Mouse (Mus musculus): ENCODE results near the gene Ercc2. TPM values are rescaled to one million over a fixed set of nuclear protein-coding genes. Genes with fewer than 3 reads are reported as not detected.

Ercc2 gene
- polyA plus RNA-seq, 1 experiment from 2014 or later: 22.6 TPM

GRCm38 (mm10) chr7:19399496-19400280, 17.9 kb downstream of the Ercc2 start:
- H3K27me3 ChIP-seq (replicated peaks; ENCODE audit: control insufficient read depth, insufficient read depth, low read length): peaks cover 31% of the 10 kb centered on the region
- ATAC-seq: no peak
- H3K27ac ChIP-seq (ENCODE audit: low read depth, low read length): no peak overlapping the region
- peak overlapping the region; percentile 15 for H3K4me3 ChIP-seq (ENCODE audit: low read length)
- H3K9ac ChIP-seq (ENCODE audit: low read depth, low read length): no peak overlapping the region
- peaks cover 8% of the 10 kb centered on the region for H3K36me3 ChIP-seq (ENCODE audit: control insufficient read depth, insufficient read depth, low read length)
- H3K4me1 ChIP-seq (ENCODE audit: control insufficient read depth, insufficient read depth, low read depth, low read length): peaks cover 14% of the 10 kb centered on the region
- 3% methylated on average over 26 of the region's 27 CpGs for WGBS
- peak overlapping the region; percentile 51 for H3K4me2 ChIP-seq (ENCODE audit: low read length)
- H3K9me3 ChIP-seq (ENCODE audit: control insufficient read depth, low read length): no peaks in the 10 kb centered on the region

- H3K4me1 ChIP-seq (ENCODE audit: control insufficient read depth, insufficient read depth, low read depth, low read length): peaks cover 14% of the 10 kb centered on the region
- no peaks in the 10 kb centered on the region for H3K36me3 ChIP-seq (ENCODE audit: control insufficient read depth, insufficient read depth, low read length)
- no peaks in the 10 kb centered on the region for H3K9me3 ChIP-seq (ENCODE audit: control insufficient read depth, low read length)
- no peak overlapping the region for H3K4me3 ChIP-seq (ENCODE audit: low read length)
- 82% methylated on average over 4 of the region's 4 CpGs for WGBS
- H3K9ac ChIP-seq (ENCODE audit: low read depth, low read length): no peak overlapping the region
- no peak for ATAC-seq
- peaks cover 38% of the 10 kb centered on the region for H3K27me3 ChIP-seq (replicated peaks; ENCODE audit: control insufficient read depth, insufficient read depth, low read length)
- H3K27ac ChIP-seq (ENCODE audit: low read depth, low read length): no peak overlapping the region
- no peak overlapping the region for H3K4me2 ChIP-seq (ENCODE audit: low read length)
These were observed 19.1 kb downstream of the Ercc2 start for GRCm38 (mm10) chr7:19400946-19401345.

- Histone ChIP-seq H3K9ac (ENCODE audit: low read depth, low read length) (no peak overlapping the region), H3K27me3 (replicated peaks; ENCODE audit: control insufficient read depth, insufficient read depth, low read length) (peaks cover 40% of the 10 kb centered on the region)
- no peak for ATAC-seq
These were observed 20.8 kb downstream of the Ercc2 start for GRCm38 (mm10) chr7:19402535-19403112.

GRCm38 (mm10) chr7:19403731-19404296, 22.0 kb downstream of the Ercc2 start, which contains the start of gene Klc3:
Gene Klc3 (minus strand): TSS chr7:19404104.
- Histone ChIP-seq H3K36me3 (ENCODE audit: control insufficient read depth, insufficient read depth, low read length) (no peaks in the 10 kb centered on the region), H3K27ac (ENCODE audit: low read depth, low read length) (no peak within 1 kb of the TSS), H3K4me2 (ENCODE audit: low read length) (peak within 1 kb of the TSS; percentile 95), H3K9ac (ENCODE audit: low read depth, low read length) (peak within 1 kb of the TSS; percentile 66), H3K4me1 (ENCODE audit: control insufficient read depth, insufficient read depth, low read depth, low read length) (peaks cover 14% of the 10 kb centered on the region), H3K4me3 (ENCODE audit: low read length) (peak within 1 kb of the TSS; percentile 55), H3K27me3 (replicated peaks; ENCODE audit: control insufficient read depth, insufficient read depth, low read length) (peaks cover 40% of the 10 kb centered on the region), H3K9me3 (ENCODE audit: control insufficient read depth, low read length) (no peaks in the 10 kb centered on the region)
- ATAC-seq: 0 out of 2 replicates have a peak, but pooled peaks have one; percentile 27
- WGBS: 1% methylated on average over 61 of the region's 62 CpGs

More at GRCm38 (mm10) chr7:19402535-19403112, 20.8 kb downstream of the Ercc2 start:
- no peaks in the 10 kb centered on the region for H3K36me3 ChIP-seq (ENCODE audit: control insufficient read depth, insufficient read depth, low read length)
- H3K4me2 ChIP-seq (ENCODE audit: low read length): no peak overlapping the region
- H3K4me1 ChIP-seq (ENCODE audit: control insufficient read depth, insufficient read depth, low read depth, low read length): peaks cover 14% of the 10 kb centered on the region
- H3K9me3 ChIP-seq (ENCODE audit: control insufficient read depth, low read length): no peaks in the 10 kb centered on the region
- WGBS: 58% methylated on average over 9 of the region's 9 CpGs
- no peak overlapping the region for H3K4me3 ChIP-seq (ENCODE audit: low read length)
- H3K27ac ChIP-seq (ENCODE audit: low read depth, low read length): no peak overlapping the region

GRCm38 (mm10) chr7:19404476-19404875, 22.7 kb downstream of the Ercc2 start, which contains the start of gene Ckm:
Gene Ckm (plus strand): TSS chr7:19404776.
- H3K27me3 ChIP-seq (replicated peaks; ENCODE audit: control insufficient read depth, insufficient read depth, low read length): peaks cover 37% of the 10 kb centered on the region
- H3K9ac ChIP-seq (ENCODE audit: low read depth, low read length): peak within 1 kb of the TSS; percentile 66
- H3K4me2 ChIP-seq (ENCODE audit: low read length): peak within 1 kb of the TSS; percentile 95
- no peaks in the 10 kb centered on the region for H3K9me3 ChIP-seq (ENCODE audit: control insufficient read depth, low read length)
- ATAC-seq: no peak
- peaks cover 12% of the 10 kb centered on the region for H3K4me1 ChIP-seq (ENCODE audit: control insufficient read depth, insufficient read depth, low read depth, low read length)
- peak within 1 kb of the TSS; percentile 55 for H3K4me3 ChIP-seq (ENCODE audit: low read length)
- 48% methylated on average over 7 of the region's 7 CpGs for WGBS
- H3K36me3 ChIP-seq (ENCODE audit: control insufficient read depth, insufficient read depth, low read length): no peaks in the 10 kb centered on the region
- no peak within 1 kb of the TSS for H3K27ac ChIP-seq (ENCODE audit: low read depth, low read length)

- Histone ChIP-seq H3K27me3 (replicated peaks; ENCODE audit: control insufficient read depth, insufficient read depth, low read length) (peaks cover 37% of the 10 kb centered on the region), H3K4me2 (ENCODE audit: low read length) (peak overlapping the region; percentile 40), H3K9ac (ENCODE audit: low read depth, low read length) (no peak overlapping the region), H3K27ac (ENCODE audit: low read depth, low read length) (no peak overlapping the region), H3K36me3 (ENCODE audit: control insufficient read depth, insufficient read depth, low read length) (no peaks in the 10 kb centered on the region), H3K4me1 (ENCODE audit: control insufficient read depth, insufficient read depth, low read depth, low read length) (peaks cover 9% of the 10 kb centered on the region), H3K9me3 (ENCODE audit: control insufficient read depth, low read length) (no peaks in the 10 kb centered on the region), H3K4me3 (ENCODE audit: low read length) (no peak overlapping the region)
- WGBS: 4% methylated on average over 19 of the region's 19 CpGs
- ATAC-seq: peak; percentile 66
These were observed 23.6 kb downstream of the Ercc2 start for GRCm38 (mm10) chr7:19405417-19405816.

GRCm38 (mm10) chr7:19409753-19410152, 27.9 kb downstream of the Ercc2 start:
- Histone ChIP-seq H3K9ac (ENCODE audit: low read depth, low read length) (no peak overlapping the region), H3K4me2 (ENCODE audit: low read length) (no peak overlapping the region), H3K4me3 (ENCODE audit: low read length) (no peak overlapping the region), H3K36me3 (ENCODE audit: control insufficient read depth, insufficient read depth, low read length) (no peaks in the 10 kb centered on the region), H3K4me1 (ENCODE audit: control insufficient read depth, insufficient read depth, low read depth, low read length) (no peaks in the 10 kb centered on the region), H3K27ac (ENCODE audit: low read depth, low read length) (no peak overlapping the region), H3K27me3 (replicated peaks; ENCODE audit: control insufficient read depth, insufficient read depth, low read length) (peaks cover 14% of the 10 kb centered on the region), H3K9me3 (ENCODE audit: control insufficient read depth, low read length) (no peaks in the 10 kb centered on the region)
- WGBS: 54% methylated on average over 6 of the region's 6 CpGs
- no peak for ATAC-seq

- no peak overlapping the region for H3K4me3 ChIP-seq (ENCODE audit: low read length)
- ATAC-seq: no peak
- no peaks in the 10 kb centered on the region for H3K9me3 ChIP-seq (ENCODE audit: control insufficient read depth, low read length)
- H3K4me1 ChIP-seq (ENCODE audit: control insufficient read depth, insufficient read depth, low read depth, low read length): no peaks in the 10 kb centered on the region
- no peak overlapping the region for H3K9ac ChIP-seq (ENCODE audit: low read depth, low read length)
- no peaks in the 10 kb centered on the region for H3K36me3 ChIP-seq (ENCODE audit: control insufficient read depth, insufficient read depth, low read length)
- no peak overlapping the region for H3K27ac ChIP-seq (ENCODE audit: low read depth, low read length)
- peaks cover 8% of the 10 kb centered on the region; the same call in 1 of the 2 replicates for H3K27me3 ChIP-seq (replicated peaks; ENCODE audit: control insufficient read depth, insufficient read depth, low read length)
- H3K4me2 ChIP-seq (ENCODE audit: low read length): no peak overlapping the region
- 74% methylated on average over 11 of the region's 11 CpGs for WGBS
These were observed 29.0 kb downstream of the Ercc2 start for GRCm38 (mm10) chr7:19410766-19411344.

GRCm38 (mm10) chr7:19411783-19412182, 30.0 kb downstream of the Ercc2 start:
- Histone ChIP-seq H3K36me3 (ENCODE audit: control insufficient read depth, insufficient read depth, low read length) (no peaks in the 10 kb centered on the region), H3K9ac (ENCODE audit: low read depth, low read length) (no peak overlapping the region), H3K27ac (ENCODE audit: low read depth, low read length) (no peak overlapping the region), H3K27me3 (replicated peaks; ENCODE audit: control insufficient read depth, insufficient read depth, low read length) (peaks cover 6% of the 10 kb centered on the region; the same call in 1 of the 2 replicates), H3K4me3 (ENCODE audit: low read length) (no peak overlapping the region), H3K9me3 (ENCODE audit: control insufficient read depth, low read length) (no peaks in the 10 kb centered on the region), H3K4me2 (ENCODE audit: low read length) (no peak overlapping the region), H3K4me1 (ENCODE audit: control insufficient read depth, insufficient read depth, low read depth, low read length) (no peaks in the 10 kb centered on the region)
- ATAC-seq: no peak
- WGBS: 73% methylated on average over 5 of the region's 5 CpGs

Measured in hindbrain, embryonic 16.5 days (tissue).